Mouse (Mus musculus) kidney, postnatal 14 days (tissue): Measurements from ENCODE around the gene Isyna1.

Experiments used
- DNase-seq: peaks from one replicate; pipeline ENCODE4 v3.0.0; 2022; ENCODE audit warnings: mixed read lengths

Gene Isyna1

DNA sequence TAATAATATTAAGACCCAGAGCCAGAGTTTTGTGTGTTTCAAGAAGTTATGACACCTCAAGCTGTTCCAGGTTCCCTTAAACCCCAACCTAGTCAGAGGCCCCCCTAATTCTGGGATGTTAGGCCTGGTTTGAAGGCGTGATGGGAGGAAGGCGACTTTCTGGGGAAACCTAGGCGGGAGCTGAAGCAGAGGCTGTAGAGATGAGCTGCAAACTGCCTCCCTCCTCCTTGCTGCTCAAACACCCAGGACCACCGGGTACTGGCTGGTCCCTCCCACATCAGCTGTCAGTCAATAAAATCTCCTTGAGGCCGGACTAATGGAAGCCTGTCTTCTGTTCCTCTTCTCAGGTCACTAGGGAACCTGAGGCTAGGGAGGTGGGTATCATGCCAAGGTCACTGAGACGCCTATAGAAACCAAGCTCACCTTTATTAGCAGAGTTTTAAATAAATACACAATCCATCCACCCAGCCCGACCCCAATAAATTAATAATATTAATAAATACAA is 34.9 kb downstream of the Isyna1 start:
- no peak for DNase-seq

DNA sequence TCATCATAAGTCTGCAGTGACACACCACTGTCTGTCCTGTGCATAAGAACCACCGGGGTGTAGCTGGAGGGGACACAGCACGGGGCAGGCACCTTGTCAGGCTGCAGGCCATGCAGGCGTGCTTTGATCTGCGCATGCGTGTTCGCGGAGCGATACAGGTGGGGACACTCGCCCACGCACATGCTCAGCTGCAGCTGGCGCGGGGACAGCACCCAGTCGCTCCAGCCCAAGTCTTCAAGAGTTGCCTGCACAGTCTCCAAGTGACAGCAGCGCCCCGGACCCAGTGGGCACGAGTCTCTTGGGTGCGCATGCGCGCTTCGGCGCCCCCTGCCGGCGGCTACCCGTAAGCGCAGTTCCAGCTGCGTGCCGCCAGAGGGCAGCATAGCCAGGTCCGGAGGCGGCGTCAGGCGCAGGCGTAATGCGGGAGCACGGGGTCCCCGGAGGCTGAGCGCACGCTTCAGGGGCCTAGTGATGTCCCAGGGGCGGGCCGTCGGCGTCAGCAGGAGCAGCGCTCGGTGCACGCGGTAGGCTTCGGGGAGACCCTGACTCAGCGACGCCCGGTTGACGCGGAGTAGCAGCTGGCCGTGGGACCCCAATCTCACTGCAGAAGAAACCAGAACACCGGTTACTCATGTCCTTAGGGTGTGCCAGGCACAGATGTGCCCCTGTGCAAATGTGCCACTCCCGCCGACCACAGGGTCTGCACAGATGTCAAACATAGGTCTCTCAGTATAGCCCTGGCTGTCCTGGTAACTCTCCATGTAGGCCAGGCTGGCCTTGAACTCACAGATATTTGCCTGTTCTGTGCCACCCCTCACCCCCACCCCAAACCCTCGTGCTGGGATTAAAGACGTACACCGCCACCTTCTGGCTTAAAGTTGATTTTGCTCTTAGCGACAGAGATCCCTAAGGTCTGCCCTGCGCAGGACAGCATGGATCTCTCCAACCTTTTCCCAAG is 35.7 kb downstream of the Isyna1 start:
- peak; percentile 91 for DNase-seq

- DNase-seq: peak; percentile 89
These were observed 36.6 kb downstream of the Isyna1 start for GRCm38 (mm10) chr8:70630532-70631381.

DNA sequence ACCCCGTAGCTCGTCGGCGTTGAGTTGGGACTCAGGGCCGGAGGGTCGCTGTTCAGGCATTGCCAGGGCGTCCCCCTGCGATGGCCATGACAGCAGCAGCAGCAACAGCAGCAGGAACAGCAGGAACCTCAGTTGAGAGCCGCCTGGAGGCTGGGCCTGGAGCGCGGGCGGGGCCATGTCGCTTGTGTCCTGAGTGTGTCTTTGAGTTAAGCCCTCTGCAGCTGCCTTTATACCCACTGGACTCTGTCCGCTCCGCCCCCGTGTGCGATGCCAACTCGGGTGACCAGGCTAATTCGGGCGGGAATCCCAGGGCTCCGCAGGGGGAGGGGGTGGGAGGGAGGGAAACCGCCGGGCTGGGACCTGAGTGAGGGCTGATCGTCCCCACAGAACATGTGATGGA is 37.3 kb downstream of the Isyna1 start:
- peak; percentile 83 for DNase-seq

DNA sequence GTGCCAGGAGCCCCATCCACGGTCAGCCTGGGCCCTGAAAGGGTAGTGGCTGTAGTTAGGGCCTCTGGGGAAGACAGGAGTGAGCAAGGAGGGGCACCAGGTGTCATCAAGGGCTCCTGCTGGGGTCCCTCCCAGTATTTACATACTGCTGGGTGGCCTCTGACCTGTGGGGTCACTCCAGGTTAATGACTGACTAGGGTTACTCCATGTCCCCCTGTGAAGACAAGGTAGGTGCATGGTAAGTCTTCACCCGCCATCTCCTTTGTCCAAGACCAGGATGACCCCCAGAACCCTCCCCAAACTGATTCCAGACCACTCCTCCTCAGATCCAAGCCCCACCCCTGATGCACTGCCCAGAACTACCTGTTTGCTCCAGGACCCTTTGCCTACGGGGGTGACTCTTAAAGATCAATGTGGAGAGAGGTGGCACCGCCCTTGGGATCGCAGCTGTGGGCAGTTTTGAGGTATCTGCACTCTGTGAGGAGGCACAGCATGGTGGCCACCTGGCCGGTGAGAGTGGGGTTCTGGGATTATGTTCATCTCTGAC is 38.2 kb downstream of the Isyna1 start, which contains the start of gene Gdf15:
Gene Gdf15 (minus strand): TSS at position 111 of the 547 bp plus-strand sequence.
- DNase-seq: no peak

- peak; percentile 89 for DNase-seq
These were observed 39.9 kb downstream of the Isyna1 start for GRCm38 (mm10) chr8:70634066-70634465.

DNA sequence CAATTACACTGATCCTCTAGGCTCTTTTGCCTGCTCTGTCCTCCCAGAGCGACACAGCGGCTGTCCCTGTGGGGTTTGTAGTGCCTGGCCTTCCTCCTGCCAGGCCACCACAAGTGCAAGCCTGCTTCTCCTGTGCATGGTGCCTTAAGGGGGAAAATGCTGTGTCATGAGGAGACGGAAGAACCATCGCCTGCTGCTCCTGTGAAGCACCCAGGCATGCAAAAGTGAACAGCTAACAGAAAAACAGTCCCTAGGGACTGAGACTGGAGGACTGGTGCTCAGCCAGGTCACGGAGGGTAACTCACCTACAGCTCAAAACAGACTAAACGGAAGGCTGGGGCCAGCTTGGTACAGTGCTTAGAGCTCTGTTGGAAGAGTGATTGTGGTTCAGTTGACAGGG is 41.4 kb downstream of the Isyna1 start:
- peak; percentile 71 for DNase-seq

GRCm38 (mm10) chr8:70636838-70637237 is 42.7 kb downstream of the Isyna1 start:
- DNase-seq: peak; percentile 74

GRCm38 (mm10) chr8:70638752-70639151 is 44.6 kb downstream of the Isyna1 start:
- DNase-seq: no peak

DNA sequence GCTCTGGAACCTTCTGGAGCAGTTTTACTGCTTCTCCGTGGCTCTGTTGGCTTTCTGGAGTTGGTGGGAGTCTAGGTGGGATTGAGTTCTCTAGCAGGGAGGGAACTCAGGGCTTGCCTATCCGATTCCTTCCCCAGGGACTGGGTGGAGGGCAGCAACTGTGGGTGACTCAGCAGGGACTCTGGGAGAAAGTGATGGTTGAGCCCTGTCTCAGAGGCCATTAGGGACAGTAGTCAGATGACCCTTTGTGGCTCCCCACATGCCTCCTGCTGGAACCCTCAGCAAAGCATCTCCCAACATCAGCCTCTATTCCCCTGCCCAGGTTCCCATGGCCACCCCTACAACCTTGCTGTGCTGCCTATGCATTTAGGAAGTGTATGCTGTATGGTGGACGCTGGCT is 48.8 kb downstream of the Isyna1 start:
- no peak for DNase-seq

DNA sequence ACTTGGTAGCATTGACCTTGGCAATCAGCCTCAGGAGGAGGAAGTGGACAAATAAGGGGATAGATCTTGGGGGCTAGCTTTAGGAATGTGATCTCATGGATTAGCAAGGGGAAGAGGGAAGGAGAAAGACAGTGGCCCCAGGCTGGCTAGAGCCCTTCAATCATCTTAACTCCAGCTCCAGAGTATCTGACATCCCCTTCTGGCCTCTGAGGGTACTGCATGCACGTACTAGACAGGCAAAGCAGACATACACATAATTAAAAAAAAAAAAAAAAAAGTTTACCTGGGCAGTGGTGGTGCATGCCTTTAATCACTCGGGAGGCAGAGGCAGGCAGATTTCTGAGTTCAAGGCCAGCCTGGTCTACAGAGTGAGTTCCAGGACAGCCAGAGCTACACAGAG is 49.9 kb downstream of the Isyna1 start:
- DNase-seq: no peak

GRCm38 (mm10) chr8:70645501-70646224 is 51.5 kb downstream of the Isyna1 start:
- peak; percentile 76 for DNase-seq

DNA sequence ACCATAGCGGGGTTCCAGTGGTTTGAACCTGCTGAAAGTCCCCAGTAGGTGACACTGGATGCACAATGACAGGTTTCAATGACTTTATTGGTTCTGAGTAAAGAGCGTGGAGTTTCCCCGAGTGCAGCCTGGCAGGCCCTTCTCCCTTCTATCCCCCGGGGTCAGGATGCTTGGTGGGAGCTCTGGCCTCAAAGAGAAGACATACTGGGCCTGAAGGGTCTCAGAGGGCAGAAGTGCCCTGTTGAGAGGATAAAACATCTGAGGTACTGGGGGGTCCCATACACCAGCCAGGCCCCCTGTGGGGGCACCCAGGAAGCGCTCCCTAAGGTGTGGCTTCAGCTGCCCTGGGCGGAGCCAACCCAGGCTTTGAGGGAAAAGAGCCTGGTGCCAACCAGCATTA is 52.2 kb downstream of the Isyna1 start:
- DNase-seq: no peak

DNA sequence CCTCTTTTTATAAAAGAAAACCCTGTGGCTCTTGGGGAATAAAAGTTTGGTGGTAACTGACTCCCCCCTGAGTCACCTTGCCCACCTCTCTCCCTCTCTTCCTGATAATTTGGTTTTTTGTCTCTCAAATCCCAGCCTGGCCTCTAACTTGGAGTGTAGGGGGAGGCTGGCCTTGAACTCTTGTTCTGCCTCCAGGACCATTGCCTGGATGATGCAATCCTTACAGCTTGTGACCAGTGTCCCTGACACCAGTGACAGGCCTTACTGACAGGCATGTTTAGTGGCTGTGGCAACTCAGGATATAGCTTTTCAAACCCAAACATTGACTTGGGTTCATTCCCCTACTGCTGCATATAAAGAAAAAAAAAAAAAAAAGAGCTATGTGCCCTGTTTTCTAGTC is 52.6 kb downstream of the Isyna1 start:
- no peak for DNase-seq
